In genomic region chr7:75584100-75584499, GRCm38 (mm10) we compare ENCODE assay signal across 21 mouse cellular contexts.
A peak's percentile ranks its signal among the peaks of the same experiment; 100 is the strongest.
DNase-seq lines count a peak whose midpoint lies in the region; ATAC-seq and TF ChIP-seq lines count a peak whose summit lies in the region.
"Had no signal": no experiment of that assay in that cellular context is flagged by ENCODE, and none has a peak within 500 bp of the region (broad histone marks: within the 10 kb centered on the region; RNA-seq: fewer than 3 reads in every experiment).

No protein-coding gene starts in this region.

- peaks cover 47% of the 10 kb centered on the region for H3K36me3 ChIP-seq in heart, embryonic 13.5 days
- H3K36me3 ChIP-seq in lung, embryonic 14.5 days (ENCODE audit: insufficient read depth) = peaks cover 24% of the 10 kb centered on the region
- H3K36me3 ChIP-seq: stomach, embryonic 15.5 days had no signal

- H3K9ac ChIP-seq in heart, embryonic 13.5 days = no peak overlapping the region
- no peak overlapping the region for H3K9ac ChIP-seq in lung, embryonic 14.5 days
- H3K9ac ChIP-seq: embryonic facial prominence, embryonic 15.5 days; liver, embryonic 14.5 days; stomach, embryonic 15.5 days had no signal

- H3K27me3 ChIP-seq in heart, embryonic 13.5 days (replicated peaks) = no peaks in the 10 kb centered on the region
- no peaks in the 10 kb centered on the region for H3K27me3 ChIP-seq in lung, embryonic 14.5 days (ENCODE audit: insufficient read depth, low read length)
- H3K27me3 ChIP-seq: embryonic facial prominence, embryonic 15.5 days; stomach, embryonic 15.5 days had no signal

- no peaks in the 10 kb centered on the region for H3K9me3 ChIP-seq in heart, embryonic 13.5 days
- H3K9me3 ChIP-seq in lung, embryonic 14.5 days (ENCODE audit: low read depth, low read length) = no peaks in the 10 kb centered on the region
- H3K9me3 ChIP-seq: embryonic facial prominence, embryonic 15.5 days; forebrain, embryonic 10.5 days; stomach, embryonic 15.5 days had no signal

- H3K4me1 ChIP-seq in heart, embryonic 13.5 days = peaks cover 75% of the 10 kb centered on the region
- peaks cover 7% of the 10 kb centered on the region; the same call in 1 of the 2 replicates for H3K4me1 ChIP-seq in lung, embryonic 14.5 days (ENCODE audit: insufficient read depth)
- H3K4me1 ChIP-seq: embryonic facial prominence, embryonic 15.5 days; forebrain, embryonic 10.5 days had no signal

- H3K4me2 ChIP-seq in heart, embryonic 13.5 days = no peak overlapping the region
- no peak overlapping the region for H3K4me2 ChIP-seq in lung, embryonic 14.5 days
- H3K4me2 ChIP-seq: embryonic facial prominence, embryonic 15.5 days; stomach, embryonic 15.5 days had no signal

- DNase-seq in heart, postnatal 4 days = no peak
- no peak for DNase-seq in lung, embryonic 14.5 days
- DNase-seq in lung, postnatal 4 days = no peak
- peak; percentile 38 for DNase-seq in CD4-positive, CD25-positive, alpha-beta regulatory T cell, adult 2 months (ENCODE audit: low read depth, low spot score)
- peak; percentile 53 for DNase-seq in naive thymus-derived CD4-positive, alpha-beta T cell, adult 2 months (ENCODE audit: low read depth)
- DNase-seq in ovary, postnatal 14 days (ENCODE audit: low spot score) = no peak
- DNase-seq: B cell, adult 2 months; cerebellum, adult 9-10 months; embryo, embryonic 11 days; kidney, adult 2 months; kidney, postnatal 14 days; left cerebral cortex, postnatal 4 days; spleen, adult 18-20 months; thymus, postnatal 25 days had no signal

- 6% methylated on average over 2 of the region's 2 CpGs for WGBS in heart, embryonic 13.5 days
- WGBS in lung, embryonic 14.5 days = 44% methylated on average over 2 of the region's 2 CpGs

- no peak overlapping the region for H3K4me3 ChIP-seq in heart, embryonic 13.5 days
- H3K4me3 ChIP-seq in lung, embryonic 14.5 days (ENCODE audit: low read depth, low read length) = no peak overlapping the region
- H3K4me3 ChIP-seq: embryonic facial prominence, embryonic 15.5 days; forebrain, embryonic 10.5 days; stomach, embryonic 15.5 days had no signal

- no peak for ATAC-seq in heart, embryonic 13.5 days (ENCODE audit: extremely low read depth, insufficient number of reproducible peaks, low FRiP score, low TSS enrichment)
- ATAC-seq in lung, embryonic 14.5 days (ENCODE audit: insufficient read depth) = no peak
- ATAC-seq: hindbrain, postnatal 0 days; midbrain, embryonic 16.5 days had no signal

- TF ChIP-seq CTCF in lung, embryonic 14.5 days (IDR thresholded peaks at IDR 0.05; ENCODE audit: low read depth) = no peak

- H3K27ac ChIP-seq in heart, embryonic 13.5 days (replicated peaks) = peak overlapping the region; percentile 79
- peak overlapping the region; percentile 32; the same call in 1 of the 2 replicates for H3K27ac ChIP-seq in lung, embryonic 14.5 days (ENCODE audit: low read depth)
- H3K27ac ChIP-seq: forebrain, embryonic 10.5 days; hindbrain, postnatal 0 days; liver, embryonic 14.5 days; stomach, embryonic 15.5 days had no signal

Comparison
In these comparisons a context has a peak if more than half of its experiments do, and no peak if none do; other contexts are left out.
1. DNase-seq: peak in CD4-positive, CD25-positive, alpha-beta regulatory T cell, adult 2 months (single experiment) and naive thymus-derived CD4-positive, alpha-beta T cell, adult 2 months (single experiment); none in heart, postnatal 4 days (single experiment), lung, embryonic 14.5 days (single experiment), lung, postnatal 4 days (0 of 2) and ovary, postnatal 14 days (single experiment).